Mouse (Mus musculus): Measurements from ENCODE around the gene Gnai1.

DNA sequence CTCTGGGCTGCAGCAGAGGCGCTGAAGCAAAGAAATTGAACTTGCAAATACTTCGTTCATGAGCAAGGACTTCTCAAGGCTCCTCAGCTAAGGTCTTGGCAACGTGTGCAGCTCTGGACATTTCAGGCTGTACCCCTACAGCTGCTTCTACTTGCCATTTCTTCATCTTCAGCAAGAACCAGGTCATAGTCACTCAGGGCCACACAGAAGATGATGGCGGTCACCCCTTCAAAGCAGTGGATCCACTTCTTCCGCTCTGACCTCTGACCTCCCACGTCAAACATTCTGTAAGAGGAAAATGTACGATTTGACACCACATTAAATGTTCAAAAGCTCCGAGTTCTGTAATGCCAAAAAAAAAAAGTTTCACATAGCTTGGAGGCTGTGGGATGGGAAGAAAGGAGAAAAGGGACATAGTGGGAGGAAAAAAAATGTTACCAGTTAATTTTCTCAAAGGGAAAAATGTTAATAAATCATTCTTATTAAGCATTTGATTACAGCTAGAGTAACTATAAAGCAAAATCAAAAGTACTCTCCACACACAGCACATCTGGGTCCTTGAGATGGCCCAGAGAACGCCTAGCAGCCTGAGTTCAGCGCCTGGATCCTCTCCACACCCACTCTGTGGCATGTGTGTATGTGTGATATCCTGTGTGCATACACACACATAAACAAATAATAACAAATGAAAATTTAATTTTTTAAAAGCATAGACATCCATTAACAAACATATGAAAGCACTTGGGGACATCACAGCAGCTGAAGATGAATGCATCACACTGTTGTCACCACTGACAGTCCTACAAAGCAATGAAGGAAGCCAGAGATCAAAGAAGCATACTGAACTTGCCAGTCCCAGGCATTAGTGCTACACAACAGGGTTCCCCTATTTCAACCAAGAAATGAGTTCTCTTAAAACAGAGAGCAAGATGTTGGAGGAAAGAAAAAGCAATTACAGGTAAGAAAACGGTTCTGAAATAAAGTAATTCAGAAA lies 86.6 kb downstream of the Gnai1 start:
- TF ChIP-seq EP300 (IDR thresholded peaks at IDR 0.05; ENCODE audit: low read depth) (no peak), CTCF (IDR thresholded peaks at IDR 0.05; ENCODE audit: low read depth) (no peak)

Measured in heart, postnatal 0 days (tissue).